Mouse (Mus musculus) liver, embryonic 14.5 days (tissue): ENCODE measurements around the gene Map7d2. TPM values are rescaled to one million over a fixed set of nuclear protein-coding genes. Genes with fewer than 3 reads are reported as not detected.

ENCODE experiments used
- ATAC-seq: fragments of 200-750 bp; cut with Nextera tagmentation; 2 replicates; pipeline ENCODE4 v1.8.0; 2017; ENCODE audit warnings: moderate number of reproducible peaks, mild to moderate bottlenecking, moderate library complexity; ENCODE audit not compliant: insufficient read depth
- DNase-seq, 3 experiments: peaks; one replicate each; pipeline ENCODE4 v3.0.0-alpha.2; 2012 to 2013; ENCODE audit warnings: low read depth in 3 of 3, low spot score in 3 of 3
- H3K27ac ChIP-seq: fragments of 300-500 bp; sonication (generic); 2 replicates; pipeline ENCODE4 v1.5.1; 2014; ENCODE audit warnings: moderate library complexity, mild to moderate bottlenecking, control low read depth, inconsistent platforms
- H3K27me3 ChIP-seq: fragments of 300-500 bp; sonication (generic); 2 replicates; pipeline ENCODE4 v1.6.1; 2014; ENCODE audit warnings: mild to moderate bottlenecking, low read length, moderate library complexity; ENCODE audit not compliant: control insufficient read depth, insufficient read depth
- H3K36me3 ChIP-seq: fragments of 300-500 bp; sonication (generic); replicated peaks from 2 replicates; pipeline ENCODE4 v1.6.1; 2014; ENCODE audit warnings: low read depth; ENCODE audit not compliant: control insufficient read depth, insufficient read depth
- H3K4me1 ChIP-seq, 2 experiments: fragments of 200-500 bp in 1 of 2; fragments of 300-500 bp in 1 of 2; sonication (generic) in 1 of 2; replicated peaks; 2 replicates each; pipeline ENCODE4 v1.6.1; 2012 to 2014; ENCODE audit warnings: antibody characterized with exemption in 1 of 2, inconsistent platforms in 1 of 2, low read length in 1 of 2; ENCODE audit not compliant: control insufficient read depth in 2 of 2, insufficient read depth in 2 of 2
- H3K4me2 ChIP-seq: fragments of 300-500 bp; sonication (generic); 2 replicates; pipeline ENCODE4 v1.6.1; 2014; ENCODE audit warnings: low read depth, mild to moderate bottlenecking, control low read depth, moderate library complexity
- H3K4me3 ChIP-seq, 2 experiments: fragments of 200-500 bp in 1 of 2; fragments of 300-500 bp in 1 of 2; sonication (generic) in 1 of 2; 2 replicates each; pipeline ENCODE4 v1.5.1; 2012 to 2014; ENCODE audit warnings: low read depth in 2 of 2, low read length in 2 of 2, mild to moderate bottlenecking in 2 of 2, control low read depth in 1 of 2, inconsistent platforms in 1 of 2, moderate library complexity in 1 of 2; ENCODE audit not compliant: insufficient read depth in 1 of 2
- H3K9ac ChIP-seq: fragments of 300-500 bp; sonication (generic); replicated peaks from 2 replicates; pipeline ENCODE4 v1.6.1; 2014; ENCODE audit warnings: mild to moderate bottlenecking, control low read depth, moderate library complexity
- H3K9me3 ChIP-seq: fragments of 300-500 bp; sonication (generic); 2 replicates; pipeline ENCODE4 v1.6.1; 2016; ENCODE audit warnings: low read length, mixed read lengths; ENCODE audit not compliant: control insufficient read depth
- CTCF ChIP-seq: IDR thresholded peaks from 2 replicates; pipeline ENCODE4 v1.5.1; 2016; ENCODE audit warnings: antibody characterized with exemption, low read depth, control low read depth
- EP300 ChIP-seq: IDR thresholded peaks from 2 replicates; pipeline ENCODE4 v1.6.1; 2016; ENCODE audit warnings: antibody characterized with exemption, low read depth
- WGBS: fragments of 180-500 bp; shearing (Covaris S2); extraction: QIAGEN DNeasy Blood & Tissue Kit; methylation state at CpG from one replicate; pipeline ENCODE4 v1.1.7; 2014; ENCODE audit not compliant: insufficient replicate concordance; 5-methylcytosine and 5-hydroxymethylcytosine counted together
- polyA plus RNA-seq, 2 experiments: library from polyadenylated mRNA; depleted of rRNA in 1 of 2; stranded (reverse) in 1 of 2; unstranded in 1 of 2; fragments of >200 nt; fragmentation: Nextera tagmentation in 1 of 2; extraction: Ambion mirVana in 1 of 2; gene quantifications; 2 replicates each; pipeline versions ENCODE4 v1.2.1 to v1.2.3; 2012 to 2014

The Map7d2 gene
- polyA plus RNA-seq (2012; rRNA removed) (0.02 TPM in 1 of 2 replicates, not detected in the other), polyA plus RNA-seq (2014; fragmentation: Nextera tagmentation; extraction: Ambion mirVana) (not detected in 2 replicates)

DNA sequence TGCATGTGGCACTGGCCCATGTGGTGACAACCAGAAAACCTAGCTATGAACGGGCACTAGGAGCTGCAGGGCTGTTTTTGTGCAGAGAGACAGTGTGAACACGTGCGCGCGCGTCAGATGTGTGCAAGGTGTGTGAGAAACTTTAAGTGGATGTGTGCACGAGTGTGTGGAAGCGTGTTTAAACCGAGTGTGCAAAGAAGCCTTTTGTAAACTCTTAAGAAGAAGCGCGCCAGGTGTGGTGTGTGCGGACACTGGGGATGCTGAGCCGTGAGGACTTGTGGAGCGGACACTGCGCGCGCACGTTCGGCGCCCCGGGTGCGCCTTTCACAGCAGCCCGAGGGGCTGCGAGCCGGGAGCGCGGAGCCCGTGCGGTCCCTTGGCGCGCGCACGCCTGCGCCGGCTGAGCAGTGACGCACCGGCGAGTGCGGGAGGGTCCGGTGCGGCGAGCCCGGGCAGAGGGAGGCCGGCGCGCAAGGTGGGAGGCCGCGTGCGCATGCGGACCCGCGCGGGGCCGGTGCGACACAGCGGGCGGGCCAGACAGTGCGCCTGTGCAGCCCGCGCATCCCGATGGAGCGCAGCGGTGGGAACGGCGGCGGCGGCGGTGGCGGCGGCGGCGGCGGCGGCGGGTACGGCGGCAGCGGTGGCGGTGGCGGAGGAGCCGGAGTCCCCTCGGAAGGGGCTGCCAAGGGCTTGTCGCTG lies at the start of gene Map7d2:
Map7d2 (plus strand) TSS at position 443 of the 699 bp plus-strand sequence.
- 12% methylated on average over 34 of the region's 83 CpGs for WGBS
- H3K27me3 ChIP-seq, result peaks cover 34% of the 10 kb centered on the region

GRCm38 (mm10) chrX:159371831-159372752 lies 42.3 kb upstream of the Map7d2 start, which contains the start of gene Eif1ax:
Gene Eif1ax, plus strand, starts transcription at chrX:159372178.
- Histone ChIP-seq H3K27me3 (no peaks in the 10 kb centered on the region), H3K36me3 (no peaks in the 10 kb centered on the region; the same call in 1 of the 2 replicates), H3K9me3 (no peaks in the 10 kb centered on the region), H3K27ac (peak within 1 kb of the TSS; percentile 55), H3K9ac (peak within 1 kb of the TSS; percentile 87), H3K4me3 (peak within 1 kb of the TSS; percentile 90 to 97), H3K4me2 (peak within 1 kb of the TSS; percentile 73), H3K4me1 (peaks cover 4 to 13% of the 10 kb centered on the region in 2 experiments; a peak in 3 of 4 replicates)
- TF ChIP-seq CTCF (peak; percentile 40), EP300 (no peak)
- ATAC-seq (peak; percentile 99), DNase-seq (peak; percentile 73 to 81 (median 75))
- WGBS, result 17% methylated on average over 58 of the region's 76 CpGs

More for the DNA sequence above, at the start of gene Map7d2:
- Histone ChIP-seq H3K4me3 (peak within 1 kb of the TSS; percentile 27 to 48), H3K36me3 (no peaks in the 10 kb centered on the region), H3K9ac (no peak within 1 kb of the TSS), H3K4me2 (peak within 1 kb of the TSS; percentile 65), H3K4me1 (no peaks in the 10 kb centered on the region), H3K27ac (no peak within 1 kb of the TSS), H3K9me3 (no peaks in the 10 kb centered on the region)
- no peak for DNase-seq
- ATAC-seq, result peak; percentile 31; the same call in 1 of the 2 replicates
- TF ChIP-seq EP300 (no peak), CTCF (no peak)

GRCm38 (mm10) chrX:159372753-159373144 lies 41.6 kb upstream of the Map7d2 start:
- no peak overlapping the region for H3K27ac ChIP-seq
- 11% methylated on average over 9 of the region's 9 CpGs for WGBS

DNA sequence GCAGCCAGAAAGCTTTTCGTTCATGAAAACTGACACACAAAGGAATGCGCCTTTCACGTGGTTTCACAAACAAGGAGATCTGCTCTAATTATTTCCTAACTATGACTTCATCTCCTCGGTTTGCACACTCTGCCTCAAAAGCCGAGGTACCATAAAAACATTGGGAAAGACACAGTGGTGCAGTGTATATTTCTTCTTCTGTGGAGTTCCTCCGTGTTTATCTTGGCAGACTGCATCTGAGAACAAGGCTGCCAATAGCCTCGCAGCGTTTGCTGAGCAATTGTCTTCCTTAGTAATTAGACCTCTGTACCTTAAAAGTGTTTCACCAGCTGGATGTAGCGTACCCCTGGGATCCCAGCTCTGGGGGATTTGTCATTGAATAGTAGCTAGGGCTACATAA lies 27.3 kb upstream of the Map7d2 start:
- H3K9ac ChIP-seq, result no peak overlapping the region
- H3K4me2 ChIP-seq, result no peak overlapping the region
- H3K27me3 ChIP-seq, result no peaks in the 10 kb centered on the region
- no peaks in the 10 kb centered on the region for H3K9me3 ChIP-seq
- no peak overlapping the region for H3K27ac ChIP-seq
- 83% methylated on average over 9 of the region's 9 CpGs for whole genome bisulfite sequencing
- H3K36me3 ChIP-seq, result peaks cover 13% of the 10 kb centered on the region
- no peak for ATAC-seq
- no peaks in the 10 kb centered on the region for H3K4me1 ChIP-seq
- no peak for DNase-seq
- H3K4me3 ChIP-seq, result no peak overlapping the region
- TF ChIP-seq EP300, result no peak
- no peak for TF ChIP-seq CTCF

More at GRCm38 (mm10) chrX:159372753-159373144, 41.6 kb upstream of the Map7d2 start:
- Histone ChIP-seq H3K4me1 (peaks cover 4 to 13% of the 10 kb centered on the region in 2 experiments; a peak in 3 of 4 replicates), H3K9me3 (no peaks in the 10 kb centered on the region), H3K9ac (peak overlapping the region; percentile 87), H3K4me3 (peak overlapping the region; percentile 90 to 97), H3K4me2 (peak overlapping the region; percentile 73), H3K36me3 (no peaks in the 10 kb centered on the region; the same call in 1 of the 2 replicates), H3K27me3 (no peaks in the 10 kb centered on the region)
- TF ChIP-seq EP300 (no peak), CTCF (no peak)
- ATAC-seq (no peak), DNase-seq (no peak)

- Histone ChIP-seq H3K27ac (no peak overlapping the region), H3K36me3 (peaks cover 13% of the 10 kb centered on the region), H3K4me1 (no peaks in the 10 kb centered on the region), H3K9me3 (no peaks in the 10 kb centered on the region), H3K4me3 (no peak overlapping the region), H3K27me3 (no peaks in the 10 kb centered on the region), H3K9ac (no peak overlapping the region), H3K4me2 (no peak overlapping the region)
- ATAC-seq (no peak), DNase-seq (no peak)
- TF ChIP-seq EP300, result no peak
- no peak for TF ChIP-seq CTCF
These were observed 25.4 kb upstream of the Map7d2 start for GRCm38 (mm10) chrX:159388953-159389352.
